Mouse (Mus musculus) left cerebral cortex, adult 18-20 months (tissue): Measurements from ENCODE around the gene Socs2. TPM values are rescaled to one million over a fixed set of nuclear protein-coding genes. Genes with fewer than 3 reads are reported as not detected.

ENCODE experiments used
- DNase-seq, 2 experiments: peaks; one replicate each; pipeline ENCODE4 v3.0.0; 2021 to 2022; ENCODE audit warnings: low spot score in 2 of 2, mixed read lengths in 1 of 2
- long read RNA-seq, 2 experiments: library from polyadenylated mRNA; stranded (forward); transcript quantifications; one replicate each; pipeline ENCODE4 v2.0.0; 2021
- total RNA-seq, 2 experiments: library from RNA; stranded (reverse); gene quantifications; 2 replicates each; pipeline ENCODE4 v1.2.3; 2021

Gene Socs2
- 10 to 100 TPM; 26.9 to 31.7 TPM for total RNA-seq
- long read RNA-seq, experiment 1, transcript Socs2-201 (3 exons, 2,222 nt): major isoform, 25 of 37 reads
- long read RNA-seq, experiment 1, partial matches to known transcripts: 3 of 37 reads
- long read RNA-seq, experiment 1, other reads (novel, unspliced or antisense): 7 of 37 reads
- long read RNA-seq, experiment 2, transcript Socs2-201 (3 exons, 2,222 nt): major isoform, 14 of 22 reads
- long read RNA-seq, experiment 2, partial matches to known transcripts: 2 of 22 reads
- long read RNA-seq, experiment 2, other reads (novel, unspliced or antisense): 4 of 22 reads

DNA sequence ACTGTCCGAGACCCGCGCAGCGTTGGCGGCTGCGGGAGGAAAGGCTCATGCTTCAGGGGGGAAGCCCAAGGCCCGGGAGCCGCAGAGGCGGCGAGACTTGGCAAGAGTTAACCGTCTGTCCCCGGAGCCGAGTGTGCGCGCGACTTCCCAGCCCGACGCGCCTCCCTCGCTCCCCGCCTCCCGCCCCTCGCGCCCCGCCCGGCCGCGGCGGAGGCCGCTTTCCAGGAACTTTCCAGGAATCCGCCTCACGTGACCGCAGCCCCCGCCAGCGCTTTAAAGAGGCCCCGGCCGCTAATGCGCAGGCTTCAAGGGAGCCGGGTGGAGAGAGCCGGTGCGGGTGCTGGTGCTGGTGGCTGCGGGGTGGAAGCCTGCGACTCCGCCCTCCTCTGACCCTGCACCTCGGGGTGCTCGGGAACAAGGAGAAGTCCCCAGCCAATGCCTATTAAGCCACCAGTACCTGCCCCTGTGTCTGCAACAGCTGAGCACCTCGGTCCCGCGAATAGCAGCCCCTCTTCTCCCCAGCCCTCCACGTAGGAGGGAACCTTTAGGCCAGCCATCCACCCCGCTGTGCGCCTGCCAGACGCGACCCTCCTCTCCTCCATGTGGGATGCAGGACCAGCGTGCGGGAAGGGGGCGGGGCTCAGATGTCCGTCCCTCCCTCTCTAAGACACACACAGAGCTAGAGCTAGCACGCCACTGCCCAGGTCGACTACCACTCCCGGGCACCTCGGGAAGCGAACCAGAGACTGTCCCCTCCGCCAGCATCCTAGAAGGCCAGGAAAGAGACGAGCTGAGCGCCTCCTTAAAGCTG lies at the start of gene Socs2:
Gene Socs2, minus strand, starts transcription at position 496 of the 811 bp plus-strand sequence.
- DNase-seq: peak; percentile 90 to 93

DNA sequence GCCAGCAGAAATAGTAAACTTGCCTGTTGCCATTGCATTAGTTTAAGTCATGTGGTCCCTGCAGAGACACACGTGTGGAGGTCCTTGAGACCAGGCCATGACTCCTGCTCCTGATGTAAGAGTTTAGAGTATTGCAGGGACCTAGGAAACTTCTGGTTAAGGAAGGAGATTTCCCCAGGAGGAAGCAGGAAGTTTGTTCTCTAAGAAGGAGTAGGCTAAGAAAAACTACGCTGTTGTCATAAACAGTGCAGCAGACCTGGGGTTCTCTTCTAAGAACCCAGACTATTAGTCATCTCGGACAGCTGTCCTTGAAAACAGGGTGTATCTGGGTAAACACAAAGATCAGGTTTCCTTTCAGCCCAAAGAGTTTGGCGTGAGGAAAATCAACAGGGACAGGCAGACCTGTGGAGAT lies 48.5 kb upstream of the Socs2 start:
- no peak for DNase-seq

DNA sequence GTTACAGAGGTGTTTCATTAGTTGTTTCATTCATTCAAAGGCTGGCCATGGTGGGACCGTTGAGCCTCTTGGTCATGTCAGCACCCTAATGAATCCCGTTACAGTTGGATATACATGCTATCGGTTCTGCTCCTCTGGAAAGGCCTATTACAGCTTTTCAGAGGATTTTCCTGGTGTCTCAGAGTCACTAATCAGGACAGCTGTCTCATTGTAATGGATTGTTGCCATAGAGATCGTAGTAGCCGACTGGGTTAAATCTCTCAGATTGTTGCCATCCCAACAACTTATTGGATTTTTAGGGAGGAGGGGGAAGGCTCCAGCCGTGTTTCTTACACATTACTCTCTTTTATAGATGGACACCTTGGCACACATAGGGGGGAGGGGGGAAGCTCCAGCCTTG lies 47.5 kb upstream of the Socs2 start:
- no peak for DNase-seq

DNA sequence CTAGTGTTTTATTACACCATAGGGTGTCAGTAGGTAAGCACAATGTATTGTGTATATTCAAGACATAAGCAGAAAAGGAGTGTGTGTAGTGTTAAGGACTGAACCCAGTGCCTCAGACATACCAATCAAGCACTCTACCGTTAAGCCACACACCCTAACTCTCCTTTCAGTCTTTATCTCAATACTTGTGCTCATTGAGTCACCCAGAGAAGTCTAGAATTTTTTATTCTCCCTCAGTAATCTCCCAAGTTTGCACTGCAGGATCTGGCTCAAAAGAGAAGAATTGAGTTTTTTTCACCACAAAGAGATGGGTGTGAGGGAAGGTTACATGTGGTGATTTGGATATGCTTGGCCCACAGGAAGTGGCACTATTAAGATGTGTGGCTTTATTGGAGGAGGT lies 45.3 kb upstream of the Socs2 start:
- no peak for DNase-seq

DNA sequence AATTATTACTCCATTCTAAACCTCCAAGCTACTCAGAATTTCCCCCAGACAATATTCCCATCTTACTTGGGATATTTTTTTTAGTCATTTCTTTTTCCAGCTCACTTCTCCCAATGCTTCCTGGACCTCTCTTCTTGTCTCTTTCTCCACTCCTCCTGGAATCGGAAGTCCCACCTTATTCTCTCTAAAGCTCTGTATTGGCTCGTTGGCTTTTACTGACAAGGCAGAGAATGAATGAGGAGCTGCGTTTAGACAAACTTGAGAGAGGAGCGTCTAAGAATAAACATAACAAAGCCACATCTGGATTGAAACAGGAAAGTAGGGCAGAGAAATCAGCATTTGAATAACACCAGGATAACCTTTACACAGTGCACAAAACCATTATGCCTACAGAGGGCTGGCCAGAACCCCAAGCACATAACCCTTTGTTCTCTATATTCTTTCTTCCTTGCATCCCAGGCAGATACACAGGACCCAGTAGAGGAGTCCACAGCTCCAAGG lies 44.1 kb upstream of the Socs2 start:
- DNase-seq: no peak

DNA sequence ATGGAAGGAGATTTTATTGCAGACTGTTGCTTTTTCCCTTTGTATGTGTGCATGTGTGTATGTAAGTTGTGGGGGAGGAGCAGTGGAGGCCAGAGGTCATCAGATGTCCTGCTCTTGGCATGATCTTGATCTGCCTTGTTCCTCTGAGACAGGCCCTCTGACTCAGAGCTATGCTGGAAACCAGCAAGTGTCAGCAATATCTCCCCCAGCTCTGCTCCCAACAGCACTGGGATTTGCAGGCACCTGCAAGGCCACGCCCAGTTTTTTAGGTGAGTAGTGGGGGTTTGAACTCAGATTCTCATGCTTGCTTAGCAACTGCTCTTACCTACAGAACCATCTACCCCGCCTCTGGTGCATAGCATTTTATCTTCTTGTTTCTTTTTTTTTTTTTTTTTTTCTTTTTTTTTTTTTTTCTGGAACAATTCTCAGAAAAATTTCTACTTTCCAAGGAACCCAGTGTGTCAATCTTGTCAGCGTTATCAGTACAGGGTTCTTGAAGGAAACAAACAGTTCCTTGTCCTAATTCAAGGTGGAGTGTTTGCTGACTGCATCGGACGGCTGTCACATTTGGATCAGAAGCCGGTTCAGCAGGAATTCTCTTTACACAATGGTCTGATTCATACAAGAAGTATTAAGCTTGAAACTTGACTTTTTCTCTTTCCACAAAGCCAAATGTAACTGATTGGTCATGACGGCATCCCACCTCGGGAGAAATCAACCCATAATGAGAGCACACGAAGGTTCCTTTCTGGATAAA lies 41.2 kb upstream of the Socs2 start:
- DNase-seq: no peak

DNA sequence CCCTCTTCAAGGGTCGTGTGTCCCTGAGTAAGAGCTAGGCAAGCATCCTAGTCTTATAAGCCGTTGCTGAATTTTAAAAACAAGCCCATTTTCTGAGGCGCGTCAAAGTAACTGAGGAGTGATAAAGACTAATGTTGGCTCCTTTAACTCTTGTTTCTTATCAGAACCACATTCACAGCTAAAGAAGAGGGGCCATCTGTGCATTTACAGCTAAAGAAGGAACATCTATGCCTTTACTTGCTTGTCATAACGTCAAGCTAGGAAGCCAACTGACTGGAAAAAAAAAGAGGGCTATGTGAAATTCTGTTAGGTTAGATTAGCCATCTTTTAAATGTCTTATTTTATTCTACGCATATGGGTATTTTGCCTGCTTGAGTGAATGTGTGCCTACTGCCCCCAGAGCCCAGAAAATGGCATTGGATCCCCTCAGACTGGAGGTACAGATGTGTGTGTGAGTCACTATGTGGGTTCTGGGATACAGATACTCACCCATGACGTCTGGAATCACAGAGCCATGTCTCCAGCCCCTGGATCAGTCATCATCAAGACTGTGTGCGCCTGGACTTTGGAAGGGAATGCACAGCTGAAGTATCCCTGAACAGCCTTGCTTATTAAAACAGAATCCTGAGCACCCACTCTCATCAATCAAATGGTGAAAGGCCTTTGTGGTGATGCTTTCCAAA lies 40.5 kb upstream of the Socs2 start:
- no peak for DNase-seq

DNA sequence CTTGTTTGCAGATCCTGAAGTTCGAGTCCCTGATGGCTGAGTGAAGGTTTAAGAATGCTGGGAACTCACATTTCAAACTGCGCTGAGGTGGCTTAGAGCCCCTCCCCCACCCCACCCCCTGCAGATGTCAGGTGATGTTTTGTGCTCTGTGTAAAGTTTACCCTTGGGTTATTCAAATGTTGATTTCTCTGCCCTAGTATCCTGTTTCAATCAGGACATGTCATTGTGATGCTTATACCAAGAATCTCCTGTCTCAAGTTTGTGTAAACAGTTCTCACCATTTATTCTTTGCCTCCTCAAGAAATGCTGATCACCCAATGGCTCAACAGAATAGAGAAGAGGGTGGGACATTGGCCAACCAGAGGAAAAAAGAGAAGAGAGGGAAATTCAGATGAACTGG lies 39.1 kb upstream of the Socs2 start:
- DNase-seq: no peak

DNA sequence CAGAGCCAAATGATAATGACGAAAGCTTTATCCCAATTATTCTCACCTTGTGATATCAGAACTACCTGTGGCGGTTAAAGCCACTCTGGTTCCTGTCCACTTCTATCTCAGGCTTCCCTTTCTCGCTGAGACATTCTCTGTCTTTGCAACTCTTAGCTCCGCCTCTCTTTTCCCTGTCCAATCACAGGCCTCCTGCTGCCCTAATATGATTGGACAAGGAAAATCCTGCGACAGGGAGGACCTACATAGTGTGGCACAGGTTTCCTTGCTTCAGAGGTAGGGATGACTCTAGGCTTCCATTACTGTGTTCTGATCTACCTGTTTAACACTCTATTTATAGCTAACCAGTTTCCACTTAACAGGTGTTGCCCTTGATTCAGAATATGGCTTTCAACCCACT lies 36.3 kb upstream of the Socs2 start:
- DNase-seq: no peak

DNA sequence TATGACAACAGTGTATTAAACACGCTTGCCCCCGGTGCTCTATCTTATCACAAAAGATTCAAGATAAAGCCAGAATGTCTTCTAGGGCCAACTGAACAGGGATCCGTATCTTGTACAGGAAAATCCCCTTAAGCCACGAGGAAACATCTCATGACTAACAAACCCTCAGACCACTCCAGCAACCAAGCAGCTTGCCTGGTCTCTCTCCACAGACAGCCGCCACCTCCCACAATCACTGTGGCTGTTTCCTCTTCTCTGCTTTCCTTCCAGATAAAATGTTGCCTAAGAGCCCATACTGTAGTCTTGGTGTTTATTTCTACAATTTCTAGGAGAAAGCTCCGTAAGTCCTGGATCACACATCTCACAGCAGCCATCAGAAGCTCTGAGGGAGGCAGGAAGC lies 32.1 kb upstream of the Socs2 start:
- DNase-seq: no peak

DNA sequence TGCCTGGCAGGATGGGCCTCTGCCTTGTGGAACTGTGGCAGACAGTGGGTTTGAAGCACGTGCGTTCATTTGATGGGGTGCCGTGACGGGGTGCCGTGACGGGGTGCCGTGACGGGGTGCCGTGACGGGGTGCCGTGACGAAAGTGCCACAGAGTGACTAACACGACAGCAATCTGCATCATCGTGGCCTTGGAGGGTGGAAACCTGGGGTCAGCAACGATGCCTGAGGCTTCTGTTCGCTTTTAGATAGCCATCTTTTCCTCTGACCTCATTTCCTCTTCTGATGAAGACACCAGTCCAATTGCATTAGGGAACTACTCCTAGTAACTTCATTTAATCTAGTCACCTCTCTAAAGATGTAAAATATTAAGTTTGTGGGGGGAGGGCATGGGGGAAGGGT lies 31.0 kb upstream of the Socs2 start:
- no peak for DNase-seq

DNA sequence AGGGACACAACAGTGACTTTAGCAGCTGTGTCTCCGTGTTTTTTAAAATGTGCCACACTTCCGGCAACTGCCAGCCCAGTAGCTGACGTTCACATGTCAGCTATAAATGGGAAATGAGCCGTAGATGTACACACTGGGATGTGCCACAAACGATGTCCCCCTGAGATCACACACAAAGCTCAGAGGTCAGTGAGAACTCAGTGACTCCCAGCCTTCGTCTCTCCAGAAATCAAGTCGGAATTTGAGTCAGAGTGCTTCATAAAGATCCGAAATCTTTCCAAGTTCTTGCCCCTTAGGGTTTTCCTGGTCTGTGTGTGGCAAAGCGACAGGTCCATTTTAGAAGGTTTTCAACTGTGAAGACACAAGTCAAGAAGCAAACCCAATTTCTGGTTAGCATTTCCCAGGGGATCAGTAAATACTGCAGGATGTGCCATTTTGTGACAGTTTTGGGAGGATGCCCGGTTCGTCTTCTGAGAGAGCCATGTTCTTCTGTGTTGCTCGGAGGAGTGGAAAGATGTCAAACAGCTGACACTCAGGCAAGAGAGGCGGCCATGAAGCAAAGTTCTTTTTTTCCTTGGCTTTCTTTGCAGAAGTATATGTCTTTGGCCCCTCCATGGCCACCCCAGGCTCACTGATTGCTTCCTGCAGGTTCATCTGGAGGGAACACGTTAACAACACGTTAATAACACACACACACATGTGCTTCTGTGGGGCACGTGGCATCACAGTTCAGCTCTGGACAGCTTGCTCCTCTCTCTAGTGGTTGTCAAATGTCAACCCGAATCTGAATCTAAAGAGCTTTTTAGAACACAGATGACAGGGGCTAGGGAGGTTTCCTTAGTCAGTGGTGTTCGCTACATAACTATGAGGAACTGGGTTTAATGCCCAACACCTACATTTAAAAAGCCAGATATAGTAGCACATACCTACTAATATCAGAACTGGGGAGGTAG lies 28.4 kb upstream of the Socs2 start:
- no peak for DNase-seq

DNA sequence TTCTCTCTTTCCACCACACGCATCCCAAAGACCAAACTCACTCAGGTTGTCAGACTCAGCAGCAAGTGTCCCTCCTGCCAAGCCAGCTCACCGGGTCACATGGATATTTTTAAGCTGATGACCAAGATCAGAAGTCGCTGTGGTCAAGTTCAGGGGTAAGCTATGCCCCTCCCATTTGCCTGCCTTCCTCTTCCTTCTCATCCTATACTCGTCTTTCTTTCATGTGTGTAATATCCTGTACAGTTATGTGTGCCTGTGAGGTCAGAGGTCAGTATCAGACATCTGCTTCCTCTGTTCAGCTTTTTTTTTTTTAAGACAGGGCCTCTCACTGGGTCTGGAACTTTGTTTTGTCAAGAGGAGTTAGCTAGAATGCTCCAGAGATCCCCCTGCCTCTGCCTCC lies 25.4 kb upstream of the Socs2 start:
- DNase-seq: no peak

DNA sequence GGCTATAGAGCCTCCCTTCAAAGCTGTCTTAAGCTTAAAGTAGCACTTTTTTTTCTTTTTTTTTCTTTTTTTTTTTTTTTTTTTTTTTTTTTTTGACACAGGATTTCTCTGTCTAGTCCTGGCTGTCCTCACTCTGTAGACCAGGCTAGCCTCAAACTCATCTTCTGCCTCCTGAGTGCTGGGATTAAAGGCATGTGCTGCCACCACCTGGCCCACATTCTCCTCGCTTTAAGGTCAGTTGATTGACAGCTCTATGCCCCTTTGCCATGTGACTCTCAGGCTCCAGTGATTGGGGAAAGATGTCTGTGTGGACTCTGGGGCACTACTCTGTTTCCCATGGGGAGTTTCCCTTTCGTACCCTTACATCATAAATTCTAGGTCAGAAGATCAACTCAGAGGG lies 23.6 kb upstream of the Socs2 start:
- DNase-seq: no peak

DNA sequence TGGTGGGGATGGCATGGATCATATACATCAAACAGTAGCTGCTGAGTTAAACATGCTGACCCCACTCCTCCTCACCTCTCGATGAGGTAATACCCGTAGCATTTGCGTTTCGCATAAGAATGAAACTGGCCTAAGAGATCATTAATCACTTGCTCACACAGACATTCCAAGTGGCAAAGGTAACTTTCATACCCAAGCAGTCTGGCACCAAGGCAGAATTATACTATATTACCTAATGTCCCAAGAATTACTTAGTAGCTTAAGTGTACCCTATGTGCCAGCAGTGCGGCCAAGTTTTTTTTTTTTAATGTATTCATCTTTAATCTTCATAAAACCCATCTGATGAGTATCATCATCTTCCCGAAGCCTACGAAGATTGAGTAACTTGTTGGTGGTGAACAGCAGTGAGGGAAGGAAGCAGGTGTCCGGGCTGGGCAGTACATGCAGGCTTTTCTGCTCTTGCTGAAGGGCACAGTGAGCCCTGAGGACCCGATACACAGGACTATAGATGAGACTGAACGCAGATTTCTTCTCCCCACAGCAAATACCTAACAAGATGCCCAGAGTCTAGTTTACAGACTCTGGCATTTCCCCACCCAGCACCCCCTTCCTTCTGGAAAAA lies 22.8 kb upstream of the Socs2 start:
- DNase-seq: no peak

DNA sequence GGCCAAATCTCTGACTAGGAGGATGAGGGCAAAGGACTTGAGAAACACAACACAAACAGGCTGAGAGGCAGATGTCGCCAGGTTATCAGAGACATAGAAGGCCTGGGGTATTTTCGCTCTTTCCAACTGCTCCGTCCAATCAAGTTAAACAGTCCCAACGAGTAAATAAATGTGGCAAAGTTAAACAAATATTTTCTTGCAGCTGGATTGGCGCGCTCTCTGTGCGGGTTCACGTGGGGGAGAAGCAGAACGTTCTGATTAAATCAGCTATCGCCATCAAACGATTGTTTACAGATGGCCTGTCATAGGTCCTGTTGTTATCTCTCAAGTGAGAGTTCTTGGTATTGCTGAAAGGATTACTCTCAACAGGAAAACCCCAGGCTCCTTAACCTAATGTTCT lies 22.0 kb upstream of the Socs2 start:
- DNase-seq: no peak

DNA sequence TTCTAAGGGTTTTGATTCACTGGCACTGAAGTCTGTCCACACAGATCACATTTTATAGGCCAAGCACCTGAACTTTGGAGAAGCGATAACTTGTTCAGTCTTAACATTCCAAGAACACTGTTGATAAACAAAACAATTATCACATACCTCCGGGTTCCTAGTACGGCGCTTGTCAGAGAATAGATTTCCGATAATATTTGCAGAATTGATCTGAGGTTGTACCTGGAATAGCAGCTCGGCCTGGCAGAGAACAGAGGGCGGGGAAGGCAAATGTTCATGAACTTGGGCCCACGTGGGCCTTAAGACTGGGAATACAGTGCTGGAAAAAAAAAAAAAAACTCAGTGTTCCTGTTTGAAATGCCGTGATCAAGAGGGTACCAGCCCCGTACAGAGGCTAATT lies 13.3 kb upstream of the Socs2 start:
- no peak for DNase-seq

DNA sequence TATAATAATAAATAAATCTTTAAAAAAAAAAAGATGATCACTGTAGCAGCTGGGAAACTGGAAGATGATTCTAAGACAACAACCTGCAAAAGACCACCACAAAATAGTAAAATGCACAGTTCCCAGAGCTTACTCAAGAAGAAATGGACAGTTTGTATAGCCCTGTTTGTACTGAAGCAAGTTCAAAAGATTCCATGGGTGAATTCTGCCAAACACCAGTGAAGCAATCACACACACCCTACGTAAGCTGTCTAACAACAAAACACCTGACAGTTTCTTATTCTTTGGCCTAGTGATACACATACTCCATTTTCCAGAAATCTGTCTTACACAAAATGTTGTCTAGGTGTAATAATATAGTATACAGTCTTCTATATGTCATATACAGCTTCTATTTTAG lies 12.1 kb upstream of the Socs2 start:
- DNase-seq: no peak

DNA sequence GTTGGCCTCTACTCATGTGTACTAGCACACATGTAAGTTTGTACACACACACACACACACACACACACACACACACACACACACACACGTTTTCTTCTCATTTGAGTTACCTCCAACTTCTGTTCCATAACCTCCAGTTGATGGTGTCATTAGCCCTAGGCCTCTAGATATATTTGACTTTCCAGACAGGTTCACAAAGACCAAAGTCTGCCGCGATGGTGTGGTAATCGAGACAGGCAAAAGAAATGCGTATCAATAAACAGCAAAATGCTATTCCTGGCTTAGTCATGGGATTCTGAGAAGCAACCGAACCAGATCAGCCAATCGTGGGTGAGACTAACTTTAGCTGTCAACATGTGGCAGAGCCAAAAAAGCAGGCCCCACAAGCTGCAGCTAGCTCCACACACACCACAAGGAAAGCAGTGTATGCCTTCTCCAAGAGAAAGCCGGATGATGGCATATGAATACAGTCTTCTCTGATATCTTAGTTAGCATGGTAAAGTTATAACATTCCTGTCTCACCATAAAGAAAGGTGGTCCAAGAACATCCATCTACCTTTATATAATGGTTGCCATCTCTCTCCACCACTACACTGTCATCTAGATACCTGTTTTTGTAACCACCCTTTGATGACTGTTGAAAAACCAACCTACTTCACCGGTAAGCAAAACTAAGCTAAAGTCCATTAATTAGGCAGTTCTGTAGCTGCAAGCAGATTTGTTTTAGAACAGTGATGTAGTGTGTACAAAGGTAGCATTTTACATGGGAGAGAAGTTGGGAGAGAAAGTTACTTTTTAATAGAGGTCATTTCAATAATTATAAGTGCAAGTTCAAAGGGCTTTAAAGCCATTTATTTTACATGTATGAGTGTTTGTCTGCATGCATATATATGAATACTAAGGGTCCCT lies 9.5 kb upstream of the Socs2 start:
- no peak for DNase-seq
